Mouse (Mus musculus) intestine, postnatal 0 days (tissue): ENCODE results near the gene Ptprn. TPM values are rescaled to one million over a fixed set of nuclear protein-coding genes. Genes with fewer than 3 reads are reported as not detected.

ENCODE experiments used
- ATAC-seq: fragments of 200-750 bp; cut with Nextera tagmentation; 2 replicates; pipeline ENCODE4 v1.8.0; 2017; ENCODE audit warnings: mild to moderate bottlenecking, moderate TSS enrichment, moderate library complexity
- H3K27ac ChIP-seq: fragments of 300-500 bp; sonication (generic); 2 replicates; pipeline ENCODE4 v1.5.1; 2014; ENCODE audit warnings: mild to moderate bottlenecking, low read depth, low read length, moderate library complexity
- H3K27me3 ChIP-seq: fragments of 300-500 bp; sonication (generic); replicated peaks from 2 replicates; pipeline ENCODE4 v1.6.1; 2014; ENCODE audit warnings: low read length, mixed read lengths; ENCODE audit not compliant: control insufficient read depth, insufficient read depth
- H3K36me3 ChIP-seq: fragments of 300-500 bp; sonication (generic); 2 replicates; pipeline ENCODE4 v1.6.1; 2014; ENCODE audit warnings: mild to moderate bottlenecking, moderate library complexity; ENCODE audit not compliant: control insufficient read depth, insufficient read depth
- H3K4me1 ChIP-seq: fragments of 300-500 bp; sonication (generic); replicated peaks from 2 replicates; pipeline ENCODE4 v1.6.1; 2014; ENCODE audit warnings: antibody characterized with exemption, low read length, mixed read lengths; ENCODE audit not compliant: control insufficient read depth, insufficient read depth
- H3K4me2 ChIP-seq: fragments of 300-500 bp; sonication (generic); replicated peaks from 2 replicates; pipeline ENCODE4 v1.6.1; 2014; ENCODE audit warnings: low read depth, mild to moderate bottlenecking, moderate library complexity
- H3K4me3 ChIP-seq: fragments of 300-500 bp; sonication (generic); 2 replicates; pipeline ENCODE4 v1.5.1; 2014; ENCODE audit warnings: low read depth, low read length
- H3K9ac ChIP-seq: fragments of 300-500 bp; sonication (generic); 2 replicates; pipeline ENCODE4 v1.6.1; 2014; ENCODE audit warnings: mild to moderate bottlenecking, low read depth, low read length
- H3K9me3 ChIP-seq: fragments of 300-500 bp; sonication (generic); 2 replicates; pipeline ENCODE4 v1.6.1; 2016; ENCODE audit warnings: mixed run types; ENCODE audit not compliant: control insufficient read depth
- CTCF ChIP-seq: sonication (generic); IDR thresholded peaks from 2 replicates; pipeline ENCODE4 v1.5.1; 2016; ENCODE audit warnings: low read depth, mild to moderate bottlenecking, control low read depth, antibody characterized with exemption, moderate library complexity
- WGBS: fragments of 180-500 bp; shearing (Covaris S2); extraction: QIAGEN DNeasy Blood & Tissue Kit; methylation state at CpG from one replicate; pipeline ENCODE4 v1.1.7; 2014; 5-methylcytosine and 5-hydroxymethylcytosine counted together
- polyA plus RNA-seq: library from polyadenylated mRNA; unstranded; fragments of >200 nt; fragmentation: Nextera tagmentation; extraction: Ambion mirVana; gene quantifications from 2 replicates; pipeline ENCODE4 v1.2.1, GENCODE M21; 2015

Ptprn gene
- polyA plus RNA-seq, 1 experiment from 2014 or later: 3.0 TPM

GRCm38 (mm10) chr1:75248041-75248772 lies 16.1 kb downstream of the Ptprn start:
- Histone ChIP-seq H3K36me3 (peaks cover 17% of the 10 kb centered on the region), H3K27ac (no peak overlapping the region), H3K9ac (no peak overlapping the region; the same call in 1 of the 2 replicates), H3K9me3 (no peaks in the 10 kb centered on the region), H3K4me2 (no peak overlapping the region), H3K27me3 (no peaks in the 10 kb centered on the region), H3K4me1 (no peaks in the 10 kb centered on the region), H3K4me3 (no peak overlapping the region)
- WGBS: 37% methylated on average over 9 of the region's 9 CpGs
- TF ChIP-seq CTCF: no peak
- ATAC-seq: no peak

GRCm38 (mm10) chr1:75247071-75247930 lies 17.0 kb downstream of the Ptprn start:
- WGBS: 86% methylated on average over 16 of the region's 16 CpGs
- H3K27ac ChIP-seq: no peak overlapping the region
- no peak overlapping the region; the same call in 1 of the 2 replicates for H3K9ac ChIP-seq
- H3K4me2 ChIP-seq: no peak overlapping the region
- peaks cover 21% of the 10 kb centered on the region for H3K36me3 ChIP-seq
- H3K9me3 ChIP-seq: no peaks in the 10 kb centered on the region
- H3K27me3 ChIP-seq: no peaks in the 10 kb centered on the region
- H3K4me1 ChIP-seq: no peaks in the 10 kb centered on the region
- ATAC-seq: no peak
- no peak for TF ChIP-seq CTCF
- H3K4me3 ChIP-seq: no peak overlapping the region

GRCm38 (mm10) chr1:75244836-75245235 lies 19.5 kb downstream of the Ptprn start:
- Histone ChIP-seq H3K4me1 (no peaks in the 10 kb centered on the region), H3K9me3 (no peaks in the 10 kb centered on the region), H3K27me3 (no peaks in the 10 kb centered on the region), H3K4me3 (no peak overlapping the region), H3K9ac (no peak overlapping the region), H3K4me2 (no peak overlapping the region), H3K27ac (no peak overlapping the region), H3K36me3 (peaks cover 32% of the 10 kb centered on the region)
- peak; percentile 67 for ATAC-seq
- WGBS: 32% methylated on average over 4 of the region's 4 CpGs
- TF ChIP-seq CTCF: no peak

- no peak for TF ChIP-seq CTCF
- Histone ChIP-seq H3K9ac (no peak overlapping the region), H3K27ac (no peak overlapping the region), H3K4me1 (no peaks in the 10 kb centered on the region), H3K9me3 (no peaks in the 10 kb centered on the region), H3K27me3 (no peaks in the 10 kb centered on the region), H3K36me3 (peaks cover 37% of the 10 kb centered on the region), H3K4me2 (no peak overlapping the region), H3K4me3 (no peak overlapping the region)
- peak; percentile 12 for ATAC-seq
- 93% methylated on average over 12 of the region's 12 CpGs for WGBS
These were observed 20.0 kb downstream of the Ptprn start for GRCm38 (mm10) chr1:75244175-75244826.

- Histone ChIP-seq H3K27ac (no peak overlapping the region), H3K4me3 (no peak overlapping the region), H3K9me3 (no peaks in the 10 kb centered on the region), H3K36me3 (peaks cover 39% of the 10 kb centered on the region), H3K27me3 (no peaks in the 10 kb centered on the region), H3K4me1 (no peaks in the 10 kb centered on the region), H3K4me2 (no peak overlapping the region), H3K9ac (no peak overlapping the region)
- no peak for ATAC-seq
- 84% methylated on average over 14 of the region's 14 CpGs for WGBS
- no peak for TF ChIP-seq CTCF
These were observed 20.9 kb downstream of the Ptprn start for GRCm38 (mm10) chr1:75243411-75243810.

GRCm38 (mm10) chr1:75239591-75239990 lies 24.7 kb downstream of the Ptprn start:
- no peak overlapping the region for H3K4me3 ChIP-seq
- no peaks in the 10 kb centered on the region; the same call in 1 of the 2 replicates for H3K4me1 ChIP-seq
- H3K9ac ChIP-seq: no peak overlapping the region
- WGBS: 88% methylated on average over 10 of the region's 10 CpGs
- no peak overlapping the region for H3K4me2 ChIP-seq
- peaks cover 36% of the 10 kb centered on the region for H3K36me3 ChIP-seq
- H3K27me3 ChIP-seq: no peaks in the 10 kb centered on the region
- H3K9me3 ChIP-seq: no peaks in the 10 kb centered on the region
- no peak for TF ChIP-seq CTCF
- no peak overlapping the region for H3K27ac ChIP-seq
- no peak for ATAC-seq
